Mouse (Mus musculus): Measurements from ENCODE around the gene Igsf8. TPM values are rescaled to one million over a fixed set of nuclear protein-coding genes. Genes with fewer than 3 reads are reported as not detected.

The Igsf8 gene
- polyA plus RNA-seq, 1 experiment from 2014 or later, result 69.7 TPM

- H3K4me2 ChIP-seq (replicated peaks; ENCODE audit: low read depth, low read length), result peak overlapping the region; percentile 79
- H3K9me3 ChIP-seq (ENCODE audit: low read length), result no peaks in the 10 kb centered on the region
- H3K4me3 ChIP-seq (ENCODE audit: low read length), result peak overlapping the region; percentile 38
- H3K27ac ChIP-seq (ENCODE audit: low read length), result peak overlapping the region; percentile 96
- peak; percentile 81 for ATAC-seq (ENCODE audit: low FRiP score, low TSS enrichment)
- no peaks in the 10 kb centered on the region for H3K27me3 ChIP-seq (ENCODE audit: insufficient read depth, low read length)
- WGBS, result 1% methylated on average over 14 of the region's 14 CpGs
- no peaks in the 10 kb centered on the region for H3K36me3 ChIP-seq (ENCODE audit: insufficient read depth, low read length)
- peak overlapping the region; percentile 72 for H3K9ac ChIP-seq (replicated peaks; ENCODE audit: low read length)
- H3K4me1 ChIP-seq (ENCODE audit: insufficient read depth, low read length), result peaks cover 31% of the 10 kb centered on the region
Observed at GRCm38 (mm10) chr1:172309699-172310398, 48.4 kb downstream of the Igsf8 start.

- Histone ChIP-seq H3K9me3 (ENCODE audit: low read length) (no peaks in the 10 kb centered on the region), H3K4me3 (ENCODE audit: low read length) (peak overlapping the region; percentile 69), H3K9ac (replicated peaks; ENCODE audit: low read length) (peak overlapping the region; percentile 77), H3K27ac (ENCODE audit: low read length) (peak overlapping the region; percentile 96), H3K4me2 (replicated peaks; ENCODE audit: low read depth, low read length) (peak overlapping the region; percentile 93), H3K27me3 (ENCODE audit: insufficient read depth, low read length) (no peaks in the 10 kb centered on the region), H3K36me3 (ENCODE audit: insufficient read depth, low read length) (no peaks in the 10 kb centered on the region), H3K4me1 (ENCODE audit: insufficient read depth, low read length) (peaks cover 31% of the 10 kb centered on the region)
- peak; percentile 31 for ATAC-seq (ENCODE audit: low FRiP score, low TSS enrichment)
- WGBS, result 4% methylated on average over 22 of the region's 23 CpGs
Observed at GRCm38 (mm10) chr1:172311248-172311906, 49.9 kb downstream of the Igsf8 start.

- under 1% methylated on average over 49 of the region's 55 CpGs for WGBS
- H3K4me3 ChIP-seq (ENCODE audit: low read length), result peak overlapping the region; percentile 69
- ATAC-seq (ENCODE audit: low FRiP score, low TSS enrichment), result peak; percentile 81
- H3K4me2 ChIP-seq (replicated peaks; ENCODE audit: low read depth, low read length), result peak overlapping the region; percentile 93
- no peaks in the 10 kb centered on the region for H3K27me3 ChIP-seq (ENCODE audit: insufficient read depth, low read length)
- peak overlapping the region; percentile 96 for H3K27ac ChIP-seq (ENCODE audit: low read length)
- peak overlapping the region; percentile 81 for H3K9ac ChIP-seq (replicated peaks; ENCODE audit: low read length)
- no peaks in the 10 kb centered on the region for H3K9me3 ChIP-seq (ENCODE audit: low read length)
- peaks cover 31% of the 10 kb centered on the region for H3K4me1 ChIP-seq (ENCODE audit: insufficient read depth, low read length)
- no peaks in the 10 kb centered on the region for H3K36me3 ChIP-seq (ENCODE audit: insufficient read depth, low read length)
Observed at GRCm38 (mm10) chr1:172311921-172312767, 50.7 kb downstream of the Igsf8 start.

DNA sequence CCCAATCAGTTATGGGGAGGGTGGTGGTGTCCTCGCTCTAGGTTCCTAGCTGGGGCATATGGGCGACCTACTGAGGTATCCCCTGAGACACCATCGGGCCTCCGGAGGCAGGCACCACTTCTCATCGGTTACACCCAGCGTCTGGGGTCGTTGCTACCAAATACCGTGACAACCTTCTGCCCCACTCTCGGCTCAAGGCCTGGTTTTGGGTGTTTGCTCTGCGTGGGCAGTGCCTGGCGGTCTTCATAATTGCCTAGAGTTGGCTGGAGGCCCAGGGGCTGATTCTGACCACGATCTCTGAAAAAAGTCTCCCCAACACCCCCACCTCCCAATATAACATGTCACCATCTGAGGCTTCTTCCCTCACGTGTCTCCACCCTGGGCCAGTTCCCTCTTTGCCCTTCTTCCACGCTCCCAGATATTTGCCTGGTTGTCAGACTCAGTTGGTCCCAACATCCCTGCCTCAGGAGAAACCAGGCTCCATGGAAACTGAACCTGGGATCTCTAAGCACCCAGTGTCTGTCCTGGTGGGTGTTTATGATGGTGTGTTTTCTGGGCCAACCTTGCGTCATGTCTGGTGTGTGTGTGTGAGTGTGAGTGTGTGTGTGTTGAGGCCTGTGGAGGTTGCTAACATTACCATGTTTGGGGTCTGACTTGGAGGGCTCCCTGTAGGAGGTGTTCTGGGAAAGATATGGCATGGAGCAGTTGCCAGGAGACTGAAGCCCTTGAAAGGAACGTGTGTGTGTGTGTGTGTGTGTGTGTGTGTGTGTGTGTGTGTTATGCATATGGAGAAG is 51.5 kb downstream of the Igsf8 start:
- 11% methylated on average over 16 of the region's 16 CpGs for WGBS
- Histone ChIP-seq H3K9me3 (ENCODE audit: low read length) (no peaks in the 10 kb centered on the region), H3K27ac (ENCODE audit: low read length) (peak overlapping the region; percentile 65; the same call in 1 of the 2 replicates), H3K36me3 (ENCODE audit: insufficient read depth, low read length) (no peaks in the 10 kb centered on the region), H3K9ac (replicated peaks; ENCODE audit: low read length) (peak overlapping the region; percentile 81), H3K4me2 (replicated peaks; ENCODE audit: low read depth, low read length) (peak overlapping the region; percentile 93), H3K27me3 (ENCODE audit: insufficient read depth, low read length) (no peaks in the 10 kb centered on the region), H3K4me1 (ENCODE audit: insufficient read depth, low read length) (peaks cover 31% of the 10 kb centered on the region), H3K4me3 (ENCODE audit: low read length) (peak overlapping the region; percentile 69)
- peak; percentile 17 for ATAC-seq (ENCODE audit: low FRiP score, low TSS enrichment)

DNA sequence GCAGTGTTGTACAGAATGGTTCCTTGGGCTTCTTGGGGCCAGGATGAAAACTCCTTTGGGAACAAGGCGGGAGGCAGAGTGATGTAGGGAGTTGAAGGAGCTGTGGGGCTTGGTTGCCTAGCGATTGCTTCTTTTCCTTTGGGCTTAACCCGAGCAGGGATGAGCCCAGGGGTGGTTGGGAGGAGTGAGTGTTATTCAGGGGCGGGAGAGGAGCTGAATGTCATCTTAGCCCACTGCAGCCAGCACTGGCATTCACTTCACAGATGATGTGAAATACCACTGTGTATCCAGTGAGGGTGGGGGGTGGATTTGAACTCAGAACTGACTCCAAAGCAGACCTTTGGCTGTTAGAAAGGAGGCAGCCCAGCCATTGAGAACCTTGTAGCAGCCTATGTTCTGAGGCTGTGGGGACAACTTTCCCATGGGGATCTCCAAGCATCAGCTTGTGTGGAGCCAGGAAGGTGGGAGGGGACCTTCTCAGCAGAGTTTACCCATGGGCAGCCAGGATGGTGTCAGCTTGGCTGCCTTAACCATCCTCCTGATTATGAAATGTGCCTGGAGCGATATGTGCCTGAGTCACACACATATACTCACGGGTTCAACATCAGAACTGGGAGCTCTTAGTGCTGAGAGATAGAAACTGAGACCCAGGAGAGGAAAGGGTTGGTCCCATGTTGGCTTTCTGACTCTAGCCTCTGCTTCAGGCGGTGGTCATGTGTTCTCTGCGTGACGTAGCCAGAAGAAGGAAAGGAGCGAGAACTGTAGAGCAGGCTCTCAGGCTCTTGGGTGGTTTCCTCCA is 52.4 kb downstream of the Igsf8 start:
- H3K27me3 ChIP-seq (ENCODE audit: insufficient read depth, low read length), result no peaks in the 10 kb centered on the region
- peaks cover 31% of the 10 kb centered on the region for H3K4me1 ChIP-seq (ENCODE audit: insufficient read depth, low read length)
- peak overlapping the region; percentile 93 for H3K4me2 ChIP-seq (replicated peaks; ENCODE audit: low read depth, low read length)
- no peaks in the 10 kb centered on the region for H3K36me3 ChIP-seq (ENCODE audit: insufficient read depth, low read length)
- H3K27ac ChIP-seq (ENCODE audit: low read length), result no peak overlapping the region
- no peaks in the 10 kb centered on the region for H3K9me3 ChIP-seq (ENCODE audit: low read length)
- no peak overlapping the region; the same call in 1 of the 2 replicates for H3K9ac ChIP-seq (replicated peaks; ENCODE audit: low read length)
- ATAC-seq (ENCODE audit: low FRiP score, low TSS enrichment), result no peak
- WGBS, result 77% methylated on average over 10 of the region's 10 CpGs
- no peak overlapping the region for H3K4me3 ChIP-seq (ENCODE audit: low read length)

GRCm38 (mm10) chr1:172314911-172315310 is 53.5 kb downstream of the Igsf8 start:
- Histone ChIP-seq H3K4me1 (ENCODE audit: insufficient read depth, low read length) (peaks cover 24% of the 10 kb centered on the region), H3K4me2 (replicated peaks; ENCODE audit: low read depth, low read length) (no peak overlapping the region), H3K9me3 (ENCODE audit: low read length) (no peaks in the 10 kb centered on the region), H3K4me3 (ENCODE audit: low read length) (no peak overlapping the region), H3K27ac (ENCODE audit: low read length) (no peak overlapping the region), H3K9ac (replicated peaks; ENCODE audit: low read length) (no peak overlapping the region), H3K36me3 (ENCODE audit: insufficient read depth, low read length) (peaks cover 3% of the 10 kb centered on the region), H3K27me3 (ENCODE audit: insufficient read depth, low read length) (no peaks in the 10 kb centered on the region)
- WGBS, result 89% methylated on average over 3 of the region's 3 CpGs
- no peak for ATAC-seq (ENCODE audit: low FRiP score, low TSS enrichment)

- Histone ChIP-seq H3K9me3 (ENCODE audit: low read length) (no peaks in the 10 kb centered on the region), H3K4me1 (ENCODE audit: insufficient read depth, low read length) (peaks cover 10% of the 10 kb centered on the region), H3K27ac (ENCODE audit: low read length) (no peak overlapping the region), H3K27me3 (ENCODE audit: insufficient read depth, low read length) (no peaks in the 10 kb centered on the region), H3K4me3 (ENCODE audit: low read length) (no peak overlapping the region), H3K9ac (replicated peaks; ENCODE audit: low read length) (no peak overlapping the region), H3K36me3 (ENCODE audit: insufficient read depth, low read length) (peaks cover 3% of the 10 kb centered on the region), H3K4me2 (replicated peaks; ENCODE audit: low read depth, low read length) (no peak overlapping the region)
- no peak for ATAC-seq (ENCODE audit: low FRiP score, low TSS enrichment)
- 62% methylated on average over 18 of the region's 18 CpGs for WGBS
Observed at GRCm38 (mm10) chr1:172317431-172317830, 56.0 kb downstream of the Igsf8 start.

- Histone ChIP-seq H3K9me3 (ENCODE audit: low read length) (no peaks in the 10 kb centered on the region), H3K36me3 (ENCODE audit: insufficient read depth, low read length) (peaks cover 3% of the 10 kb centered on the region), H3K4me2 (replicated peaks; ENCODE audit: low read depth, low read length) (no peak overlapping the region), H3K4me3 (ENCODE audit: low read length) (no peak overlapping the region), H3K4me1 (ENCODE audit: insufficient read depth, low read length) (peaks cover 6% of the 10 kb centered on the region), H3K9ac (replicated peaks; ENCODE audit: low read length) (no peak overlapping the region), H3K27ac (ENCODE audit: low read length) (no peak overlapping the region), H3K27me3 (ENCODE audit: insufficient read depth, low read length) (no peaks in the 10 kb centered on the region)
- WGBS, result 72% methylated on average over 15 of the region's 15 CpGs
- ATAC-seq (ENCODE audit: low FRiP score, low TSS enrichment), result no peak
Observed at GRCm38 (mm10) chr1:172317946-172318345, 56.5 kb downstream of the Igsf8 start.

All from kidney, embryonic 16.5 days (tissue).